Mouse (Mus musculus) myocyte (in vitro differentiated cells): ENCODE measurements around the gene Ccdc33. TPM values are rescaled to one million over a fixed set of nuclear protein-coding genes. Genes with fewer than 3 reads are reported as not detected.

Experiments
- H3K27me3 ChIP-seq: one replicate; pipeline ENCODE4 v1.6.1; 2011; ENCODE audit not compliant: control insufficient read depth, insufficient read depth, insufficient read length
- H3K36me3 ChIP-seq: one replicate; pipeline ENCODE4 v1.6.1; 2011; ENCODE audit not compliant: control insufficient read depth, insufficient read depth
- H3K4me2 ChIP-seq: one replicate; pipeline ENCODE4 v1.6.1; 2011; ENCODE audit warnings: low read depth, control low read depth
- H3K4me3 ChIP-seq: one replicate; pipeline ENCODE4 v1.5.1; 2011; ENCODE audit warnings: mild to moderate bottlenecking, control low read depth, moderate library complexity
- H3K79me2 ChIP-seq: one replicate; pipeline ENCODE4 v1.6.1; 2011; ENCODE audit not compliant: control insufficient read depth, insufficient read depth
- H3ac ChIP-seq: one replicate; pipeline ENCODE4 v1.6.1; 2011; ENCODE audit not compliant: control insufficient read depth, insufficient read length
- CEBPB ChIP-seq: IDR thresholded peaks from 2 replicates; pipeline ENCODE4 v1.6.1; 2011; ENCODE audit warnings: mild to moderate bottlenecking, moderate library complexity; ENCODE audit not compliant: poor library complexity, insufficient read depth, severe bottlenecking
- E2F4 ChIP-seq: IDR thresholded peaks from one replicate; pipeline ENCODE4 v1.6.1; 2011; ENCODE audit warnings: mild to moderate bottlenecking, control low read depth, moderate library complexity; ENCODE audit not compliant: insufficient read depth
- MAX ChIP-seq: IDR thresholded peaks from one replicate; pipeline ENCODE4 v1.6.1; 2011; ENCODE audit warnings: low read depth, mild to moderate bottlenecking, control low read depth
- MYOD1 ChIP-seq, 3 experiments: IDR thresholded peaks; one replicate each; pipeline ENCODE4 v1.6.1; 2011; ENCODE audit warnings: control low read depth in 2 of 3, low read depth in 2 of 3, mild to moderate bottlenecking in 2 of 3, moderate library complexity in 1 of 3; ENCODE audit not compliant: insufficient read length in 2 of 3, control insufficient read depth in 1 of 3
- MYOG ChIP-seq, 3 experiments: IDR thresholded peaks; one replicate each; pipeline ENCODE4 v1.6.1; 2011; ENCODE audit warnings: control low read depth in 2 of 3, low read depth in 2 of 3, mild to moderate bottlenecking in 2 of 3; ENCODE audit not compliant: insufficient read length in 2 of 3, control insufficient read depth in 1 of 3, insufficient read depth in 1 of 3
- POLR2A ChIP-seq: IDR thresholded peaks from one replicate; pipeline ENCODE4 v1.6.1; 2011; ENCODE audit warnings: low read depth, mild to moderate bottlenecking, control low read depth, moderate library complexity; ENCODE audit not compliant: insufficient read length
- POLR2AphosphoS2 ChIP-seq: IDR thresholded peaks from one replicate; pipeline ENCODE4 v1.6.1; 2011; ENCODE audit warnings: low read depth, control low read depth; ENCODE audit not compliant: insufficient read length
- REST ChIP-seq: IDR thresholded peaks from one replicate; pipeline ENCODE4 v1.6.1; 2011; ENCODE audit warnings: mild to moderate bottlenecking, control low read depth, moderate library complexity; ENCODE audit not compliant: insufficient read depth, insufficient read length
- SRF ChIP-seq: IDR thresholded peaks from one replicate; pipeline ENCODE4 v1.6.1; 2011; ENCODE audit warnings: low read depth; ENCODE audit not compliant: control insufficient read depth, insufficient read length
- TCF12 ChIP-seq: IDR thresholded peaks from one replicate; pipeline ENCODE4 v1.6.1; 2011; ENCODE audit warnings: mild to moderate bottlenecking, control low read depth; ENCODE audit not compliant: poor library complexity, insufficient read depth, severe bottlenecking
- TCF3 ChIP-seq: IDR thresholded peaks from one replicate; pipeline ENCODE4 v1.6.1; 2011; ENCODE audit warnings: low read depth, control low read depth; ENCODE audit not compliant: insufficient read length
- USF1 ChIP-seq: IDR thresholded peaks from one replicate; pipeline ENCODE4 v1.6.1; 2011; ENCODE audit warnings: low read depth, mild to moderate bottlenecking, control low read depth, moderate library complexity
- polyA plus RNA-seq: library from polyadenylated mRNA; unstranded; fragments of >200 nt; fragmentation: generic; extraction: Trizol; gene quantifications from one replicate; pipeline ENCODE4 v1.2.1, GENCODE M21; 2012; ENCODE audit warnings: missing spikeins

The Ccdc33 gene
- polyA plus RNA-seq, 1 experiment: not detected

GRCm38 (mm10) chr9:57992060-57992459, 126.6 kb downstream of the Ccdc33 start:
- H3ac ChIP-seq: no peak overlapping the region
- H3K79me2 ChIP-seq: no peaks in the 10 kb centered on the region
- no peak overlapping the region for H3K4me3 ChIP-seq
- no peak overlapping the region for H3K4me2 ChIP-seq
- no peaks in the 10 kb centered on the region for H3K36me3 ChIP-seq
- TF ChIP-seq TCF12 (no peak), REST (no peak), CEBPB (no peak), SRF (no peak), MYOD1 (IDR thresholded peaks at IDR 0.05; ENCODE audit: control insufficient read depth in 1 of 3, insufficient read length in 2 of 3, low read depth in 2 of 3) (no peak), MAX (no peak), POLR2AphosphoS2 (no peak), POLR2A (no peak), USF1 (no peak), MYOG (IDR thresholded peaks at IDR 0.05; ENCODE audit: control insufficient read depth in 1 of 3, insufficient read depth in 1 of 3, insufficient read length in 2 of 3, low read depth in 2 of 3) (no peak), TCF3 (no peak), E2F4 (no peak)
- no peaks in the 10 kb centered on the region for H3K27me3 ChIP-seq

DNA sequence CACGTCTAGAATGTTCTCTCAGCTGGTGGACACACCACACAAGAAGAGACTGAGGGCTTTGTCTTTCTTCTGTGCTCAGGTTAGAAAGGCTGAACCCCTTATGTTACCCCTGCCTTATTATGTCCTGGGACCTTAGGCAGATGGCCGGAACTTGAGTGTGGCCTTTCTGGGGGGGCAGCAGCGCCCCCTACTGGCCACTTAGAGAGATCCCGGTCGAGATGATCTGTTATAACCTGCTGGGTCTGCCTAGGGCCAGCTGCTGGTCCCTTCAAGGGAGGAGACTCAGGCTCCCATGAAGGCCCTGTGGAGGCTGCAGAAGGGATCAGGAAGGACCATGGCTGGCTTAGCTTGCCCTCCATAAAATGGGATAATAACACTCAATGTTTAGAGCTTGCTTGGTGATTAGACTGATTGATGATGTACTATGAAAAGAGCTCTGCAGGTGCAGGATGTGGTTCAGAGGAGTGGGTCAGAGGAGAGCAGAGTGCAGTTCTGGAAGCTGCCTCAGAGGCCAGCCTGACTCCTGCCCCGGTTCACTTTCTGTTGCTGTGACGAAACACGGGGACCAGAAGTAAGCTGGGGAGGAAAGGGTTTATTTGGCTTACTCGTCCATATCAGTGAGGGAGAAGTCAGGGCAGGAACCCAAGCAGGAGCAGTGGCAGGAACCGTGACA, 128.0 kb downstream of the Ccdc33 start:
- Histone ChIP-seq H3K79me2 (no peaks in the 10 kb centered on the region), H3K4me3 (no peak overlapping the region), H3ac (no peak overlapping the region), H3K36me3 (no peaks in the 10 kb centered on the region), H3K27me3 (no peaks in the 10 kb centered on the region), H3K4me2 (no peak overlapping the region)
- TF ChIP-seq MAX (no peak), REST (no peak), MYOG (IDR thresholded peaks at IDR 0.05; ENCODE audit: control insufficient read depth in 1 of 3, insufficient read depth in 1 of 3, insufficient read length in 2 of 3, low read depth in 2 of 3) (no peak), USF1 (no peak), TCF3 (no peak), E2F4 (no peak), POLR2A (no peak), TCF12 (no peak), POLR2AphosphoS2 (no peak), MYOD1 (IDR thresholded peaks at IDR 0.05; ENCODE audit: control insufficient read depth in 1 of 3, insufficient read length in 2 of 3, low read depth in 2 of 3) (no peak), SRF (no peak), CEBPB (no peak)

GRCm38 (mm10) chr9:57989309-57989708, 129.3 kb downstream of the Ccdc33 start:
- Histone ChIP-seq H3K4me2 (no peak overlapping the region), H3K79me2 (no peaks in the 10 kb centered on the region), H3ac (no peak overlapping the region), H3K27me3 (no peaks in the 10 kb centered on the region), H3K36me3 (no peaks in the 10 kb centered on the region), H3K4me3 (no peak overlapping the region)
- TF ChIP-seq USF1 (no peak), TCF12 (no peak), CEBPB (no peak), POLR2A (no peak), E2F4 (no peak), SRF (no peak), MAX (no peak), POLR2AphosphoS2 (no peak), MYOG (IDR thresholded peaks at IDR 0.05; ENCODE audit: control insufficient read depth in 1 of 3, insufficient read depth in 1 of 3, insufficient read length in 2 of 3, low read depth in 2 of 3) (no peak), TCF3 (no peak), REST (no peak), MYOD1 (IDR thresholded peaks at IDR 0.05; ENCODE audit: control insufficient read depth in 1 of 3, insufficient read length in 2 of 3, low read depth in 2 of 3) (no peak)

DNA sequence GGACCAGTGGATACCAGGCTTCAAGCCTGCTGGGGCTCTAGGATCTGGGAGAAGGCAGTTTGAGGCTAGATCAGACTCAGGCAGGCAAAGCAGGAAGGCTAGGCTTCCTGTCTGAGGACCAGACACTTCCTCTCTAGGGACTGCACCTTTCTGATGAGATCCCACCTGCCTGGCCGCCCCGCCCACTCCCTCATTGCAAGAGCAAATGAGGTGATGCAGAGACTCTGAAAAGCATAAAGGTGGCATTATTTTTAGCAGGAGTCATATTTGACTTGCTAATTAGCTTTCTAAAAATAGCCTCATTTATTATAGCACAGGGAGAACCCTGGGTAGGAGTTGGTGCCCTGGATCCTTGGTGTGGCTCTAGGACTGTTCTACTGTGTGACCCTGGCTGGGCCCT, 130.5 kb downstream of the Ccdc33 start:
- no peak overlapping the region for H3K4me2 ChIP-seq
- no peaks in the 10 kb centered on the region for H3K27me3 ChIP-seq
- TF ChIP-seq MYOD1 (IDR thresholded peaks at IDR 0.05; ENCODE audit: control insufficient read depth in 1 of 3, insufficient read length in 2 of 3, low read depth in 2 of 3): no peak
- no peak for TF ChIP-seq POLR2A
- TF ChIP-seq MAX: no peak
- TF ChIP-seq CEBPB: no peak
- no peaks in the 10 kb centered on the region for H3K79me2 ChIP-seq
- H3K36me3 ChIP-seq: no peaks in the 10 kb centered on the region
- H3K4me3 ChIP-seq: no peak overlapping the region
- H3ac ChIP-seq: no peak overlapping the region

GRCm38 (mm10) chr9:57986293-57986692, 132.3 kb downstream of the Ccdc33 start:
- no peak overlapping the region for H3K4me2 ChIP-seq
- no peaks in the 10 kb centered on the region for H3K36me3 ChIP-seq
- H3K4me3 ChIP-seq: no peak overlapping the region
- no peaks in the 10 kb centered on the region for H3K79me2 ChIP-seq
- H3K27me3 ChIP-seq: no peaks in the 10 kb centered on the region
- TF ChIP-seq POLR2AphosphoS2 (no peak), E2F4 (no peak)
- no peak overlapping the region for H3ac ChIP-seq
